Mouse (Mus musculus) liver, adult 2 months (tissue): ENCODE results near the gene Tdrd9. TPM values are rescaled to one million over a fixed set of nuclear protein-coding genes. Genes with fewer than 3 reads are reported as not detected.
A peak's percentile ranks its signal among the peaks of the same experiment; 100 is the strongest.
"Not testable (repeated sequence)": the region's sequence is repeated elsewhere in the genome, so short reads cannot be mapped to it uniquely, and the experiment has no call there.

ENCODE experiments used
- DNase-seq: peaks from one replicate; pipeline ENCODE4 v3.0.0-alpha.2; 2011; ENCODE audit warnings: low read depth, low spot score; ENCODE audit errors: extremely low read depth
- H3K27ac ChIP-seq: fragments of 200-500 bp; replicated peaks from 2 replicates; pipeline ENCODE4 v1.5.1; 2012; ENCODE audit warnings: low read depth, mild to moderate bottlenecking, control low read depth, inconsistent platforms, low read length; ENCODE audit not compliant: insufficient read depth
- H3K27me3 ChIP-seq: fragments of 200-500 bp; 2 replicates; pipeline ENCODE4 v1.6.1; 2012; ENCODE audit warnings: mild to moderate bottlenecking, moderate library complexity, low read length, inconsistent platforms; ENCODE audit not compliant: control insufficient read depth, insufficient read depth
- H3K36me3 ChIP-seq: fragments of 200-500 bp; 2 replicates; pipeline ENCODE4 v1.6.1; 2012; ENCODE audit warnings: low read length, inconsistent platforms; ENCODE audit not compliant: control insufficient read depth, insufficient read depth
- H3K4me1 ChIP-seq: fragments of 200-500 bp; 2 replicates; pipeline ENCODE4 v1.6.1; 2011; ENCODE audit warnings: low read length; ENCODE audit not compliant: control insufficient read depth, insufficient read depth
- H3K4me3 ChIP-seq: fragments of 200-500 bp; 2 replicates; pipeline ENCODE4 v1.5.1; 2011; ENCODE audit warnings: low read depth, mild to moderate bottlenecking, control low read depth, low read length, moderate library complexity; ENCODE audit not compliant: insufficient read depth
- H3K79me2 ChIP-seq: fragments of 200-500 bp; 2 replicates; pipeline ENCODE4 v1.6.1; 2012; ENCODE audit warnings: inconsistent platforms, mild to moderate bottlenecking, low read length, moderate library complexity; ENCODE audit not compliant: control insufficient read depth, insufficient read depth
- H3K9ac ChIP-seq: fragments of 200-500 bp; 2 replicates; pipeline ENCODE4 v1.6.1; 2012; ENCODE audit warnings: low read depth, mild to moderate bottlenecking, control low read depth, inconsistent platforms, low read length
- CTCF ChIP-seq: fragments of 200-500 bp; IDR thresholded peaks from 2 replicates; pipeline ENCODE4 v1.5.1; 2011; ENCODE audit warnings: low read depth, low read length, control low read depth
- POLR2A ChIP-seq: fragments of 200-500 bp; IDR thresholded peaks from 2 replicates; pipeline ENCODE4 v1.6.1; 2011; ENCODE audit warnings: low read length, control low read depth; ENCODE audit not compliant: insufficient read depth; ENCODE audit errors: extremely low read depth
- WGBS: fragments of 180-500 bp; shearing (Covaris S2); methylation state at CpG from one replicate; pipeline ENCODE4 v1.1.7; 2018; 5-methylcytosine and 5-hydroxymethylcytosine counted together
- polyA plus RNA-seq: library from polyadenylated mRNA; depleted of rRNA; stranded (reverse); fragments of >200 nt; gene quantifications from 2 replicates; pipeline ENCODE4 v1.2.3, GENCODE M21; 2012
- total RNA-seq: library from RNA; depleted of rRNA; stranded (reverse); fragments of >200 nt; gene quantifications from 2 replicates; pipeline ENCODE4 v1.2.3, GENCODE M21; 2014

Gene Tdrd9
- total and polyA plus RNA-seq, 2 experiments = not detected

DNA sequence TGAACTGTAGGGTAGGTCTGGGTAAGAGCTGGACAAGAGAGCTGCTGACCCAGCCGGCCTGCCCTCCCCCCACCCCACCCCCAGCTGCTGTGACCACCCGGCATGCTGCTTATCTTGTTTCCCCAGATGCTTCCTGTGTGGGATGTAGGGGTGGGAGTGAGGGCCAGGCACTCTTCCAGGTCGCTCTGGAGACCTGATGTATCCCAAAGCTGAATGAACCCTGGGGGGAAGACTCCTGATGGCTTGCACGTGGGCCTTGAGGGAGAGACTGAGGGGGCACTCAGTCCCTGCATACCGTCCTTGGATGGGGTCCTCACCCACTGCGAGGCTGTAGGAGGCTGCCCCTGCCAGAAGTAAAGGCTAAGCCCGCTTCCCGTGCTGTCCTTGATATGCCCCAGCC, 26.2 kb upstream of the Tdrd9 start:
- TF ChIP-seq CTCF (no peak), POLR2A (no peak)
- Histone ChIP-seq H3K9ac (no peak overlapping the region), H3K79me2 (no peaks in the 10 kb centered on the region), H3K27me3 (no peaks in the 10 kb centered on the region), H3K4me1 (peaks cover 14% of the 10 kb centered on the region), H3K27ac (peak overlapping the region; percentile 30), H3K36me3 (no peaks in the 10 kb centered on the region), H3K4me3 (no peak overlapping the region)
- DNase-seq = no peak
- WGBS = 62% methylated on average over 8 of the region's 8 CpGs

DNA sequence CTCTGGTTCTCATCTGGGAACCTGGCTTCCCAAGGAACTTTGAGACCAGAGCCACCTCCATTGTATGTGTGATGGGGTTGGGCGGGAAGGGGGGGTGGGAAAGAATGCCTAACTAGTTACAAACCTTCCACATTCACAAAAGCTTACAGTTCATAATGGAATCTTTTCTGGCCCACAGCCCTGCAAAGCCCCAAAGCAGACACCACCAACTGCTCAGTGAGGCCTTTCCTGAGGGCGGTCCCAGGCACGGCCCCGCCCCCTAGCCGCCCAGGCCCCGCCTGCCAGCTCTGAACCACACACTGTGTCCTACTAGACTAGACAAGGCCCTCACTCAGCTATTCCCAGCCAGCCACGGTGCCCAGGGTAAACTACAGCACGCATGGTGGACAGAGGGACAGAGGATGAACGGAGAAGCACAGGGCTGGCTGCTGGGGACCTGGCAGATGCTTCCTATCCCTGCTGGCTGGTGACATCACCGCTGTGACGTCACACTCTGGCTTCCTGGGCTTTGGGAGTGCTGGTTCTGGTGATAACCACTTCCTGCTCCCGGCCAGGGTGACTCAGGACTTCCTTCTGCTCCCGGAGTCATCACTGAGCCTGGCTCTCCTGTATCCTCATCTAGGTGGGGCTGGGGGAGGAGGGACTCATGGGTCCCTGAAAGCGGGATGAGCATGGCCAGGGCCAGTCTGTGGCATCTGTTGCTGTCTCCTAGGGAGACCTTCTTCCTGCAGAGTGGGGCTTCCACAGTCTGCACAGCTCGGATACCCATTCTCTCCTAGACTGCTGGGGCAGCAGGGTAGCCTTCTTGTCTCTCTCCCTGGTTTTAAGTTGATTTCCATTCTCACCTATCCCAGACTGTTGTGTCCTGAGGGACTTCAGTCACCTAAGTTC, 25.3 kb upstream of the Tdrd9 start:
- not testable (repeated sequence) for H3K79me2 ChIP-seq, H3K4me3 ChIP-seq, H3K27me3 ChIP-seq, H3K9ac ChIP-seq, H3K36me3 ChIP-seq, DNase-seq
- peaks cover 21% of the 10 kb centered on the region for H3K4me1 ChIP-seq
- 65% methylated on average over 13 of the region's 15 CpGs for WGBS
- H3K27ac ChIP-seq = peak overlapping the region; percentile 31

DNA sequence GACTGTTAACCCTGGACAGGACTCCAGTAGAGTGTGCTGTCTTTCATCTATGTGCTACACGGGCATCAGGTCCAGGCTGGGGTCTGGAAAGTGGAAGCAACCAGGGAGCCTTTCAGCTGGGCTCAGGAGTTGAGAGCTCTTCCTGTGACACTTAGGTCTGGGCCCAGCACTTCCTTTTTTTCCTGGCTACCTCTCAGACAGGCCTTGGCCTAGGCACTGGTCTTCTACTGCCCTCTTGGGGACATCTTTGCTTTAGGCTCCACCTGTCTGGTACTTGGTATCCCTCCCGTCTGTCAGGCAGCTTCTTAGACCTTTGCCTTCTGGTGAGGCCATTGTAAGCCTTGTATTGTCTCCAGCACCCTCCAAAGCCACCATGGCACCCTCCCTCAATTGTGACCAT, 24.6 kb upstream of the Tdrd9 start:
- peak; percentile 71 for DNase-seq
- no peaks in the 10 kb centered on the region for H3K79me2 ChIP-seq
- H3K9ac ChIP-seq = no peak overlapping the region
- no peaks in the 10 kb centered on the region for H3K27me3 ChIP-seq
- H3K27ac ChIP-seq = peak overlapping the region; percentile 31
- H3K4me1 ChIP-seq = peaks cover 25% of the 10 kb centered on the region
- no peaks in the 10 kb centered on the region for H3K36me3 ChIP-seq
- WGBS = 30% methylated on average over 2 of the region's 2 CpGs
- H3K4me3 ChIP-seq = no peak overlapping the region
- peak; percentile 87 for TF ChIP-seq CTCF
- no peak for TF ChIP-seq POLR2A

DNA sequence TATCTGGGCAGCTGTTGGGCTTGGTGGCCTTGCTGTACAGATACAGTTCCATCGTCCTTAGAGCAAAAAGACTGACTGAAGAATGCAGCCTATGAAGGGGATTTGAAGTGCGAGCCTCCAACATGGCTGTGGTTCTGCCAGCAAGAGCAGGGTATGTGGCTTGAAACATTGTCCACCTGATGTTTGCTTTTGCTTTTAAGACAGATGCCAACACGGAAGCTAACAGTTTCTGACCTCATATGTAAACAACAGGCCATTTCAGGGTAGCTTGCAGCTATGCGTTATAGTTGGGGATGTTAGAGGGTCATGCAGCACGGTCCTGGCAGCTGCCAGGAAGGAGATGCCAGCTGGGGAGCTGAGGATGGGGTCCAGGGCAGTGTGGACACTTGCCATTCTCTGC, 20.9 kb upstream of the Tdrd9 start:
- TF ChIP-seq POLR2A = no peak
- no peak for TF ChIP-seq CTCF
- Histone ChIP-seq H3K79me2 (no peaks in the 10 kb centered on the region), H3K27ac (no peak overlapping the region), H3K36me3 (no peaks in the 10 kb centered on the region), H3K4me1 (peaks cover 16% of the 10 kb centered on the region), H3K27me3 (no peaks in the 10 kb centered on the region), H3K4me3 (no peak overlapping the region), H3K9ac (no peak overlapping the region)
- peak; percentile 75 for DNase-seq
- 23% methylated on average over 5 of the region's 5 CpGs for WGBS

DNA sequence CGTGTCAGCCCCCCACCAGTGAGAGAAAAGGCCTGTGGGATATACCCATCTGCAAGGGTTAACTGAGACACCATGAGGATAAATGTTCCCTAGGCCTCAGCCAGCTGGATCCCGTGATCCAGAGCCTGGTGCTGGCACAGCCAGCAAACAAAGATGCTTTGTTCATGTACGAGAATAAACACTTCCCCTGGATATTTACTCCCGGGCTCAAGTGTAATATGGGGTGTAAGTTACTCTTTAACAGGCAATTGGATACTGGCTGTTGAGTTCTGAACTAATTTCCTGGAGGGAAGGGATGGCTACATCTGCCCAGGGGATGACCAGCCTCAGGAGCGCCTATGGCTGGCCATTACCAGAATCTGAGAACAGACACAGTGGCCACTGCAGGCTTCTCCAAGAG, 19.7 kb upstream of the Tdrd9 start:
- Histone ChIP-seq H3K9ac (no peak overlapping the region), H3K36me3 (no peaks in the 10 kb centered on the region), H3K4me3 (no peak overlapping the region), H3K79me2 (no peaks in the 10 kb centered on the region), H3K27ac (peak overlapping the region; percentile 5; the same call in 1 of the 2 replicates), H3K4me1 (peaks cover 18% of the 10 kb centered on the region), H3K27me3 (no peaks in the 10 kb centered on the region)
- TF ChIP-seq POLR2A (no peak), CTCF (no peak)
- peak; percentile 77 for DNase-seq
- 33% methylated on average over 5 of the region's 5 CpGs for WGBS

DNA sequence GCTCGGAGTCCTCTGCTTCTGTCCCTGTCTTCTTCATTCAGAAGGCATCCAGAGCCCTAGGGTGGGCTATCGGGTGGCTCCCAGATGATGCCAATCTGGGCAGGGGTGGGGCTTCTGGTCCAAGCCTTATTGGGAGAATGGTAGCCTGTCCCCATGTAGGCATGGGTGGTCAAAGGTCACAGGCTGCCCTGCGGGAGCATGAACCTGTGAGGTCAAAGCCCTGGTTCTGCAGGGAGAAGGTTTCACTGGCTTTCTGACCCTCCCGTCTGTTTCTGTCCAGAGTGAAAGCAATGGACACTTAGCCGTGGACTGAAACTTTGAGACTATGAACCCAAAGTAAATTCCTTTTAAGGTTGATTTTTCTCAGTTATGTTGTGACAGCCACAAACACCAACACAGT, 15.2 kb upstream of the Tdrd9 start:
- peaks cover 13% of the 10 kb centered on the region for H3K4me1 ChIP-seq
- no peak for TF ChIP-seq CTCF
- TF ChIP-seq POLR2A = no peak
- H3K9ac ChIP-seq = no peak overlapping the region
- H3K27ac ChIP-seq = peak overlapping the region; percentile 59
- no peak overlapping the region for H3K4me3 ChIP-seq
- H3K27me3 ChIP-seq = no peaks in the 10 kb centered on the region
- peak; percentile 86 for DNase-seq
- WGBS = 29% methylated on average over 5 of the region's 5 CpGs
- no peaks in the 10 kb centered on the region for H3K79me2 ChIP-seq
- peaks cover 4% of the 10 kb centered on the region; the same call in 1 of the 2 replicates for H3K36me3 ChIP-seq
